In genomic region chr6:61143031-61143430, GRCm38 (mm10) we compare ENCODE assay signal across 22 mouse cellular contexts. TPM values are rescaled to one million over a fixed set of nuclear protein-coding genes. Genes with fewer than 3 reads are reported as not detected.
A peak's percentile ranks its signal among the peaks of the same experiment; 100 is the strongest.
DNase-seq lines count a peak whose midpoint lies in the region; ATAC-seq and TF ChIP-seq lines count a peak whose summit lies in the region.
"Had no signal": no experiment of that assay in that cellular context is flagged by ENCODE, and none has a peak within 500 bp of the region (broad histone marks: within the 10 kb centered on the region; RNA-seq: fewer than 3 reads in every experiment).

No protein-coding gene starts in this region.

- TF ChIP-seq CTCF in lung, embryonic 14.5 days (IDR thresholded peaks at IDR 0.05; ENCODE audit: low read depth) = no peak
- no peak for TF ChIP-seq CTCF in lung, adult 2 months (IDR thresholded peaks at IDR 0.05; ENCODE audit: insufficient read depth, low read length)

- DNase-seq in lung, embryonic 14.5 days = peak; percentile 46
- DNase-seq in lung, adult 2 months = no peak
- DNase-seq in NIH3T3 (ENCODE audit: low read depth) = peak; percentile 63
- no peak for DNase-seq in thymus, postnatal 25 days
- no peak for DNase-seq in adrenal gland, postnatal 10 days
- DNase-seq: adrenal gland, adult 2 months; adrenal gland, postnatal 14 days; adrenal gland, postnatal 36 days; B cell, adult 2 months; cerebellum, adult 11-12 months; cerebellum, adult 2 months; cerebellum, adult 9-10 months; cerebellum, postnatal 10 days; cerebellum, postnatal 25 days; forebrain, postnatal 0 days had no signal

- WGBS in lung, embryonic 14.5 days = 10% methylated on average over 1 of the region's 1 CpGs
- 17% methylated on average over 1 of the region's 1 CpGs for WGBS in lung, adult 2 months

- no peaks in the 10 kb centered on the region for H3K4me1 ChIP-seq in lung, embryonic 14.5 days (ENCODE audit: insufficient read depth)
- H3K4me1 ChIP-seq in lung, adult 2 months (ENCODE audit: control insufficient read depth, insufficient read depth, low read length) = no peaks in the 10 kb centered on the region
- H3K4me1 ChIP-seq: embryonic facial prominence, embryonic 10.5 days; embryonic facial prominence, embryonic 12.5 days; forebrain, embryonic 13.5 days; forebrain, embryonic 15.5 days had no signal

- no peak overlapping the region for H3K4me3 ChIP-seq in lung, embryonic 14.5 days (ENCODE audit: low read depth, low read length)
- no peak overlapping the region for H3K4me3 ChIP-seq in lung, adult 2 months (replicated peaks; ENCODE audit: extremely low read depth, low read depth, low read length)
- H3K4me3 ChIP-seq: embryonic facial prominence, embryonic 10.5 days; embryonic facial prominence, embryonic 12.5 days; forebrain, embryonic 13.5 days; forebrain, embryonic 15.5 days had no signal

- no peak overlapping the region for H3K4me2 ChIP-seq in lung, embryonic 14.5 days
- H3K4me2 ChIP-seq: embryonic facial prominence, embryonic 12.5 days; forebrain, embryonic 13.5 days; forebrain, embryonic 15.5 days had no signal

- no peak for ATAC-seq in lung, embryonic 14.5 days (ENCODE audit: insufficient read depth)
- ATAC-seq: CD4-positive, CD25-positive, alpha-beta regulatory T cell, adult 4 months; forebrain, embryonic 13.5 days; forebrain, embryonic 15.5 days; forebrain, postnatal 0 days had no signal

- no peak overlapping the region for H3K27ac ChIP-seq in lung, embryonic 14.5 days (ENCODE audit: low read depth)
- H3K27ac ChIP-seq: embryonic facial prominence, embryonic 10.5 days; embryonic facial prominence, embryonic 12.5 days; forebrain, embryonic 13.5 days; forebrain, embryonic 15.5 days had no signal

- H3K9ac ChIP-seq in lung, embryonic 14.5 days = no peak overlapping the region
- H3K9ac ChIP-seq: embryonic facial prominence, embryonic 12.5 days; forebrain, embryonic 13.5 days; forebrain, embryonic 15.5 days; forebrain, postnatal 0 days had no signal

- no peaks in the 10 kb centered on the region for H3K27me3 ChIP-seq in lung, embryonic 14.5 days (ENCODE audit: insufficient read depth, low read length)
- H3K27me3 ChIP-seq: CH12.LX; embryonic facial prominence, embryonic 12.5 days; forebrain, embryonic 13.5 days; forebrain, embryonic 15.5 days had no signal

- no peak for TF ChIP-seq POLR2A in lung, adult 2 months (IDR thresholded peaks at IDR 0.05; ENCODE audit: borderline replicate concordance, extremely low read depth, low read depth, low read length)

- no peaks in the 10 kb centered on the region for H3K36me3 ChIP-seq in lung, embryonic 14.5 days (ENCODE audit: insufficient read depth)
- H3K36me3 ChIP-seq: embryonic facial prominence, embryonic 10.5 days; embryonic facial prominence, embryonic 12.5 days; forebrain, embryonic 15.5 days; G1E had no signal

- no peaks in the 10 kb centered on the region for H3K9me3 ChIP-seq in lung, embryonic 14.5 days (ENCODE audit: low read depth, low read length)
- H3K9me3 ChIP-seq: embryonic facial prominence, embryonic 10.5 days; embryonic facial prominence, embryonic 12.5 days; forebrain, embryonic 13.5 days; forebrain, embryonic 15.5 days; G1E had no signal

RNA-seq across cellular contexts. Expression of gene Ccser1, which starts 37.1 kb away (rescaled TPM):
- 8.9 and 10.2 TPM in 2 replicates for polyA plus RNA-seq in lung, embryonic 14.5 days (2014; fragmentation: Nextera tagmentation; extraction: Ambion mirVana)
- 3.5 and 5.6 TPM in 2 replicates for polyA plus RNA-seq in lung, adult 2 months (2012; rRNA removed)
- total RNA-seq in adrenal gland, postnatal 10 days (2021) = 1 to 10 TPM; 2.8 to 7.5 TPM
- total RNA-seq: CH12.LX had no signal
- polyA plus RNA-seq: G1E had no signal

Comparison
In these comparisons a context has a peak if more than half of its experiments do, and no peak if none do; other contexts are left out.
1. DNase-seq: peak in lung, embryonic 14.5 days (single experiment) and NIH3T3 (single experiment); none in lung, adult 2 months (single experiment), thymus, postnatal 25 days (single experiment) and adrenal gland, postnatal 10 days (single experiment).